Mouse (Mus musculus) CH12.LX (cell line): ENCODE data around the gene Srgap1. TPM values are rescaled to one million over a fixed set of nuclear protein-coding genes. Genes with fewer than 3 reads are reported as not detected.

Experiments used
- DNase-seq: peaks from one replicate; pipeline ENCODE4 v3.0.0-alpha.2; 2013; ENCODE audit errors: extremely low read depth
- H3K27ac ChIP-seq: 2 replicates; pipeline ENCODE4 v1.5.1; 2012; ENCODE audit warnings: low read depth, mild to moderate bottlenecking, control low read depth, moderate library complexity; ENCODE audit not compliant: insufficient read depth
- H3K27me3 ChIP-seq: replicated peaks from 2 replicates; pipeline ENCODE3; 2012; ENCODE audit warnings: inconsistent platforms
- H3K36me3 ChIP-seq, 2 experiments: replicated peaks in 1 of 2; 2 replicates each; pipeline versions ENCODE3 to v1.6.1; 2012; ENCODE audit warnings: inconsistent platforms in 1 of 2, low read length in 1 of 2, mild to moderate bottlenecking in 1 of 2, mixed read lengths in 1 of 2, moderate library complexity in 1 of 2; ENCODE audit not compliant: control insufficient read depth in 1 of 2, insufficient read depth in 1 of 2
- H3K4me1 ChIP-seq, 2 experiments: 2 replicates each; pipeline ENCODE4 v1.6.1; 2012; ENCODE audit warnings: inconsistent platforms in 1 of 2, moderate library complexity in 1 of 2; ENCODE audit not compliant: insufficient read depth in 2 of 2, control insufficient read depth in 1 of 2
- H3K4me2 ChIP-seq: 2 replicates; pipeline ENCODE4 v1.6.1; 2012; ENCODE audit warnings: low read depth, mild to moderate bottlenecking, control low read depth; ENCODE audit not compliant: poor library complexity, insufficient read depth, severe bottlenecking
- H3K4me3 ChIP-seq, 3 experiments: fragments of 150-350 bp in 1 of 3; sonication (generic) in 1 of 3; replicated peaks in 1 of 3; 2 replicates each; pipeline versions ENCODE3 to v1.5.1; 2011 to 2012; ENCODE audit warnings: low read depth in 2 of 3, low read length in 2 of 3, mild to moderate bottlenecking in 2 of 3, moderate library complexity in 2 of 3, control low read depth in 1 of 3, improper control_type of control experiment in 1 of 3, inconsistent platforms in 1 of 3, mixed read lengths in 1 of 3; ENCODE audit not compliant: poor library complexity in 1 of 3
- H3K79me2 ChIP-seq: replicated peaks from 2 replicates; pipeline ENCODE4 v1.6.1; 2012; ENCODE audit warnings: mild to moderate bottlenecking, moderate library complexity; ENCODE audit not compliant: control insufficient read depth, poor library complexity, insufficient read depth, severe bottlenecking; ENCODE audit errors: extremely low read depth
- H3K9ac ChIP-seq: 2 replicates; pipeline ENCODE4 v1.6.1; 2012; ENCODE audit warnings: low read depth, mild to moderate bottlenecking, control low read depth, moderate library complexity; ENCODE audit not compliant: insufficient read depth
- H3K9me3 ChIP-seq: replicated peaks from 2 replicates; pipeline ENCODE3; 2012; ENCODE audit warnings: low read length, inconsistent platforms, mixed read lengths
- CHD1 ChIP-seq: IDR thresholded peaks from 2 replicates; pipeline ENCODE4 v1.6.1; 2012; ENCODE audit warnings: low read depth, low read length, improper control_type of control experiment, inconsistent platforms
- E2F4 ChIP-seq: IDR thresholded peaks from 2 replicates; pipeline ENCODE4 v1.6.1; 2011; ENCODE audit warnings: low read depth, low read length, improper control_type of control experiment; ENCODE audit not compliant: insufficient replicate concordance
- ELF1 ChIP-seq: IDR thresholded peaks from 2 replicates; pipeline ENCODE4 v1.6.1; 2014; ENCODE audit warnings: low read depth, mild to moderate bottlenecking, inconsistent platforms, low read length, improper control_type of control experiment
- ETS1 ChIP-seq: conservative IDR thresholded peaks from 2 replicates; pipeline ENCODE4 v1.6.1; 2012; ENCODE audit warnings: low read depth, mild to moderate bottlenecking, inconsistent platforms, low read length, improper control_type of control experiment, moderate library complexity
- HCFC1 ChIP-seq: IDR thresholded peaks from 2 replicates; pipeline ENCODE4 v1.6.1; 2012; ENCODE audit warnings: low read depth, mild to moderate bottlenecking, inconsistent platforms, low read length, improper control_type of control experiment
- IRF4 ChIP-seq: IDR thresholded peaks from 2 replicates; pipeline ENCODE4 v1.6.1; 2014; ENCODE audit warnings: low read depth, mild to moderate bottlenecking, inconsistent platforms, low read length, improper control_type of control experiment
- JUN ChIP-seq: IDR thresholded peaks from 2 replicates; pipeline ENCODE4 v1.6.1; 2011; ENCODE audit warnings: low read depth, mild to moderate bottlenecking, low read length, improper control_type of control experiment, moderate library complexity; ENCODE audit not compliant: insufficient read depth
- KAT2A ChIP-seq: IDR thresholded peaks from 2 replicates; pipeline ENCODE4 v1.6.1; 2012; ENCODE audit warnings: low read length, improper control_type of control experiment, inconsistent platforms; ENCODE audit not compliant: insufficient replicate concordance
- MAZ ChIP-seq: IDR thresholded peaks from 2 replicates; pipeline ENCODE4 v1.6.1; 2012; ENCODE audit warnings: low read depth, mild to moderate bottlenecking, inconsistent platforms, low read length, improper control_type of control experiment, moderate library complexity
- MEF2A ChIP-seq: IDR thresholded peaks from 2 replicates; pipeline ENCODE4 v1.6.1; 2014; ENCODE audit warnings: low read depth, mild to moderate bottlenecking, inconsistent platforms, low read length, improper control_type of control experiment, borderline replicate concordance
- MXI1 ChIP-seq: IDR thresholded peaks from 2 replicates; pipeline ENCODE4 v1.6.1; 2011; ENCODE audit warnings: mild to moderate bottlenecking, low read depth, low read length, improper control_type of control experiment
- MYC ChIP-seq: IDR thresholded peaks from 2 replicates; pipeline ENCODE4 v1.6.1; 2011; ENCODE audit warnings: low read depth, mild to moderate bottlenecking, improper control_type of control experiment, low read length
- POLR2A ChIP-seq: IDR thresholded peaks from 2 replicates; pipeline ENCODE4 v1.6.1; 2011; ENCODE audit warnings: low read depth, mild to moderate bottlenecking, improper control_type of control experiment, low read length
- RCOR1 ChIP-seq: conservative IDR thresholded peaks from 2 replicates; pipeline ENCODE4 v1.6.1; 2012; ENCODE audit warnings: low read depth, mild to moderate bottlenecking, inconsistent platforms, low read length, improper control_type of control experiment
- SIN3A ChIP-seq: IDR thresholded peaks from 2 replicates; pipeline ENCODE4 v1.6.1; 2012; ENCODE audit warnings: low read length, improper control_type of control experiment, inconsistent platforms
- SMC3 ChIP-seq: IDR thresholded peaks from 2 replicates; pipeline ENCODE4 v1.6.1; 2011; ENCODE audit warnings: low read depth, low read length, improper control_type of control experiment
- TBP ChIP-seq: conservative IDR thresholded peaks from 2 replicates; pipeline ENCODE4 v1.6.1; 2011; ENCODE audit warnings: low read depth, low read length, improper control_type of control experiment
- TCF12 ChIP-seq: IDR thresholded peaks from 2 replicates; pipeline ENCODE4 v1.6.1; 2014; ENCODE audit warnings: low read depth, mild to moderate bottlenecking, inconsistent platforms, low read length, improper control_type of control experiment
- UBTF ChIP-seq: IDR thresholded peaks from 2 replicates; pipeline ENCODE4 v1.6.1; 2012; ENCODE audit warnings: low read depth, mild to moderate bottlenecking, inconsistent platforms, low read length, improper control_type of control experiment, moderate library complexity
- USF2 ChIP-seq: conservative IDR thresholded peaks from 2 replicates; pipeline ENCODE4 v1.6.1; 2011; ENCODE audit warnings: low read depth, low read length, improper control_type of control experiment
- ZC3H11A ChIP-seq: IDR thresholded peaks from 2 replicates; pipeline ENCODE4 v1.6.1; 2012; ENCODE audit warnings: low read depth, mild to moderate bottlenecking, inconsistent platforms, low read length, improper control_type of control experiment
- ZKSCAN1 ChIP-seq: IDR thresholded peaks from 2 replicates; pipeline ENCODE4 v1.6.1; 2012; ENCODE audit warnings: low read depth, inconsistent platforms, low read length, improper control_type of control experiment, borderline replicate concordance
- ZNF384 ChIP-seq: IDR thresholded peaks from 2 replicates; pipeline ENCODE4 v1.6.1; 2012; ENCODE audit warnings: low read depth, low read length, improper control_type of control experiment, inconsistent platforms
- dilution Hi-C: fragments of 300-500 bp; cut with MboI; formaldehyde crosslinking; loops from 2 replicates; pipeline ENCODE4 v1.14.3; 2020; ENCODE audit warnings: low sequenced_read_pairs; ENCODE audit not compliant: extremely low pct_unique_long_range_greater_than_20kb, extremely low pct_ligation_motif_present
- in situ Hi-C: fragments of 300-500 bp; cut with MboI; formaldehyde crosslinking; loops from 3 replicates; pipeline ENCODE4 v1.14.3; 2019; ENCODE audit warnings: low sequenced_read_pairs, low pct_ligation_motif_present, low pct_unique_long_range_greater_than_20kb, mixed read lengths
- polyA plus RNA-seq: library from polyadenylated mRNA; unstranded; fragments of >175 nt; gene quantifications from 2 replicates; pipeline ENCODE4 v1.2.1, GENCODE M21; 2012; ENCODE audit warnings: low read depth; ENCODE audit not compliant: insufficient read length
- total RNA-seq, 2 experiments: library from RNA; depleted of rRNA; stranded (reverse); fragments of 300-350 nt in 1 of 2; fragments of >200 nt in 1 of 2; gene quantifications; 2 replicates each; pipeline ENCODE4 v1.2.3; 2012 to 2014

The Srgap1 gene
- total and polyA plus RNA-seq, 3 experiments, result not detected

GRCm38 (mm10) chr10:121992609-121993008, 54.5 kb downstream of the Srgap1 start:
- H3K4me1 ChIP-seq, result no peaks in the 10 kb centered on the region
- no peak overlapping the region for H3K9ac ChIP-seq
- TF ChIP-seq HCFC1 (no peak), ZNF384 (no peak), POLR2A (no peak), UBTF (no peak), IRF4 (no peak), TBP (no peak)
- dilution Hi-C loops (no loop called here), in situ Hi-C loops (no loop called here)
- H3K79me2 ChIP-seq, result no peaks in the 10 kb centered on the region
- no peak overlapping the region for H3K27ac ChIP-seq
- DNase-seq, result no peak
- H3K4me2 ChIP-seq, result no peak overlapping the region
- no peaks in the 10 kb centered on the region for H3K9me3 ChIP-seq
- no peaks in the 10 kb centered on the region for H3K36me3 ChIP-seq
- no peaks in the 10 kb centered on the region for H3K27me3 ChIP-seq
- no peak overlapping the region for H3K4me3 ChIP-seq

DNA sequence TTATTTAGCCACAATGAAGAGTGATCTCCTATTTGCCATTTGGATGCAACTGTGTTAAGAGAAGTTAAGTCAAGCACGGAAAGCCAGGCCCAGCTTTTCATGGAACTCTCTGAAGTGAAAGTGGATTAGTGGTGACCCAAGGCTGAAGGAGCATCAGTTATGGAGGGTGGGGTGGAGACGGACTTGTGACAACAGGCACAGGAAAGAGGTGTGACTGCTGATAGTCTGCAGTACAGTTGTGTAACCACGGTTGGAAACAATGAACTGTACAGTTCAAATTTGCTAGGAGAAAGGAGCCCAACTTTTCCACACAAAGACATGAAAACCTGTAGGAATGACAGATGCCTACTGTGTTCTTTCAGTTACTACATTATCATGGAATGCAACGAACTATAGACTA, 60.1 kb downstream of the Srgap1 start:
- Histone ChIP-seq H3K4me3 (no peak overlapping the region), H3K4me2 (no peak overlapping the region), H3K27ac (no peak overlapping the region), H3K27me3 (no peaks in the 10 kb centered on the region), H3K79me2 (no peaks in the 10 kb centered on the region), H3K9me3 (no peaks in the 10 kb centered on the region)
- TF ChIP-seq IRF4 (no peak), MYC (no peak), USF2 (no peak), JUN (no peak), ELF1 (no peak), POLR2A (no peak), MAZ (no peak), RCOR1 (no peak), MEF2A (no peak), SMC3 (no peak), E2F4 (no peak), MXI1 (no peak), ZC3H11A (no peak), TCF12 (no peak), ZKSCAN1 (no peak), TBP (no peak), CHD1 (no peak), ETS1 (no peak), SIN3A (no peak), KAT2A (no peak)
- TF ChIP-seq, all 38 proteins: peak for 0
- Histone ChIP-seq H3K9ac (no peak overlapping the region), H3K36me3 (no peaks in the 10 kb centered on the region), H3K4me1 (no peaks in the 10 kb centered on the region)
- dilution Hi-C loops, result no loop called here
- in situ Hi-C loops, result no loop called here
- no peak for DNase-seq
